Mouse (Mus musculus) embryonic fibroblast, embryonic 13.5 days (primary cell): ENCODE data around the gene Dlgap4.

ENCODE experiments used
- CTCF ChIP-seq: IDR thresholded peaks from 2 replicates; pipeline ENCODE4 v1.5.1; 2011; ENCODE audit warnings: mild to moderate bottlenecking, control low read depth, low read length, moderate library complexity, borderline replicate concordance; ENCODE audit not compliant: insufficient read depth
- POLR2A ChIP-seq: IDR thresholded peaks from 2 replicates; pipeline ENCODE4 v1.6.1; 2011; ENCODE audit warnings: low read depth, mild to moderate bottlenecking, control low read depth, low read length, moderate library complexity

GRCm38 (mm10) chr2:156627917-156628316 lies 14.4 kb downstream of the Dlgap4 start:
- no peak for TF ChIP-seq POLR2A
- TF ChIP-seq CTCF = no peak
